Mouse (Mus musculus) midbrain, embryonic 14.5 days (tissue): Measurements from ENCODE around the gene Mypn. TPM values are rescaled to one million over a fixed set of nuclear protein-coding genes. Genes with fewer than 3 reads are reported as not detected.

Experiments used
- ATAC-seq: fragments of 200-750 bp; cut with Nextera tagmentation; 2 replicates; pipeline ENCODE4 v1.8.0; 2017; ENCODE audit warnings: moderate number of reproducible peaks, moderate library complexity; ENCODE audit not compliant: low FRiP score, low TSS enrichment
- DNase-seq: peaks from one replicate; pipeline ENCODE4 v3.0.0-alpha.2; 2015
- H3K27ac ChIP-seq: fragments of 300-500 bp; sonication (generic); replicated peaks from 2 replicates; pipeline ENCODE4 v1.5.1; 2014; ENCODE audit warnings: mild to moderate bottlenecking, low read depth, low read length, moderate library complexity
- H3K27me3 ChIP-seq: fragments of 300-500 bp; sonication (generic); 2 replicates; pipeline ENCODE4 v1.6.1; 2014; ENCODE audit warnings: low read length, control low read depth, mixed read lengths; ENCODE audit not compliant: control insufficient read depth, insufficient read depth
- H3K36me3 ChIP-seq: fragments of 300-500 bp; sonication (generic); 2 replicates; pipeline ENCODE4 v1.6.1; 2014; ENCODE audit warnings: low read length, control low read depth; ENCODE audit not compliant: control insufficient read depth, insufficient read depth
- H3K4me1 ChIP-seq: fragments of 300-500 bp; sonication (generic); 2 replicates; pipeline ENCODE4 v1.6.1; 2014; ENCODE audit warnings: mild to moderate bottlenecking, antibody characterized with exemption, low read length, control low read depth; ENCODE audit not compliant: control insufficient read depth, insufficient read depth
- H3K4me2 ChIP-seq: fragments of 300-500 bp; sonication (generic); 2 replicates; pipeline ENCODE4 v1.6.1; 2014; ENCODE audit warnings: mild to moderate bottlenecking, low read length, moderate library complexity
- H3K4me3 ChIP-seq: fragments of 300-500 bp; sonication (generic); replicated peaks from 2 replicates; pipeline ENCODE4 v1.5.1; 2014; ENCODE audit warnings: low read depth, low read length
- H3K9ac ChIP-seq: fragments of 300-500 bp; sonication (generic); replicated peaks from 2 replicates; pipeline ENCODE4 v1.6.1; 2014; ENCODE audit warnings: mild to moderate bottlenecking, low read length, moderate library complexity
- H3K9me3 ChIP-seq: fragments of 300-500 bp; sonication (generic); 2 replicates; pipeline ENCODE4 v1.6.1; 2016; ENCODE audit warnings: low read length, control low read depth, mixed read lengths; ENCODE audit not compliant: control insufficient read depth
- WGBS: fragments of 180-500 bp; shearing (Covaris S2); extraction: QIAGEN DNeasy Blood & Tissue Kit; methylation state at CpG from one replicate; pipeline ENCODE4 v1.1.7; 2014; 5-methylcytosine and 5-hydroxymethylcytosine counted together
- polyA plus RNA-seq: library from polyadenylated mRNA; unstranded; fragments of >200 nt; fragmentation: Nextera tagmentation; extraction: Ambion mirVana; gene quantifications from 2 replicates; pipeline ENCODE4 v1.2.1, GENCODE M21; 2014

The Mypn gene
- polyA plus RNA-seq, 1 experiment from 2014 or later: 0.64 TPM

GRCm38 (mm10) chr10:63230266-63230665 is 26.5 kb upstream of the Mypn start:
- 91% methylated on average over 7 of the region's 7 CpGs for WGBS

GRCm38 (mm10) chr10:63224341-63224740 is 20.6 kb upstream of the Mypn start:
- Histone ChIP-seq H3K9me3 (no peaks in the 10 kb centered on the region), H3K4me3 (no peak overlapping the region), H3K9ac (no peak overlapping the region), H3K36me3 (no peaks in the 10 kb centered on the region), H3K27ac (no peak overlapping the region), H3K27me3 (no peaks in the 10 kb centered on the region), H3K4me1 (no peaks in the 10 kb centered on the region), H3K4me2 (no peak overlapping the region)
- WGBS: 81% methylated on average over 12 of the region's 12 CpGs
- no peak for DNase-seq
- no peak for ATAC-seq

More at GRCm38 (mm10) chr10:63230266-63230665, 26.5 kb upstream of the Mypn start:
- H3K4me2 ChIP-seq: no peak overlapping the region
- ATAC-seq (no peak), DNase-seq (no peak)
- no peak overlapping the region for H3K27ac ChIP-seq
- no peaks in the 10 kb centered on the region for H3K9me3 ChIP-seq
- no peak overlapping the region for H3K9ac ChIP-seq
- H3K27me3 ChIP-seq: no peaks in the 10 kb centered on the region
- H3K4me1 ChIP-seq: no peaks in the 10 kb centered on the region
- H3K4me3 ChIP-seq: no peak overlapping the region
- H3K36me3 ChIP-seq: no peaks in the 10 kb centered on the region

- H3K4me2 ChIP-seq: no peak overlapping the region
- H3K9ac ChIP-seq: no peak overlapping the region
- ATAC-seq (no peak), DNase-seq (peak; percentile 37)
- H3K27me3 ChIP-seq: no peaks in the 10 kb centered on the region
- H3K27ac ChIP-seq: no peak overlapping the region
- 64% methylated on average over 7 of the region's 7 CpGs for WGBS
- H3K36me3 ChIP-seq: no peaks in the 10 kb centered on the region
- H3K9me3 ChIP-seq: no peaks in the 10 kb centered on the region
- H3K4me1 ChIP-seq: no peaks in the 10 kb centered on the region
- H3K4me3 ChIP-seq: no peak overlapping the region
These were observed 17.5 kb upstream of the Mypn start for GRCm38 (mm10) chr10:63221081-63221783.

GRCm38 (mm10) chr10:63208871-63209270 is 5.1 kb upstream of the Mypn start:
- no peak for ATAC-seq
- 69% methylated on average over 6 of the region's 6 CpGs for WGBS

GRCm38 (mm10) chr10:63203002-63203401 is 750 bp downstream of the Mypn start:
- no peaks in the 10 kb centered on the region for H3K9me3 ChIP-seq

More at GRCm38 (mm10) chr10:63208871-63209270, 5.1 kb upstream of the Mypn start:
- H3K9ac ChIP-seq: no peak overlapping the region
- H3K9me3 ChIP-seq: no peaks in the 10 kb centered on the region
- H3K4me2 ChIP-seq: no peak overlapping the region
- no peaks in the 10 kb centered on the region for H3K4me1 ChIP-seq
- no peaks in the 10 kb centered on the region for H3K36me3 ChIP-seq
- no peak overlapping the region for H3K4me3 ChIP-seq
- no peak for DNase-seq
- no peak overlapping the region for H3K27ac ChIP-seq
- H3K27me3 ChIP-seq: no peaks in the 10 kb centered on the region

GRCm38 (mm10) chr10:63201534-63201933 is 2.2 kb downstream of the Mypn start:
- Histone ChIP-seq H3K4me3 (no peak overlapping the region), H3K27me3 (no peaks in the 10 kb centered on the region), H3K27ac (no peak overlapping the region), H3K4me1 (no peaks in the 10 kb centered on the region), H3K9me3 (no peaks in the 10 kb centered on the region), H3K9ac (no peak overlapping the region), H3K36me3 (no peaks in the 10 kb centered on the region), H3K4me2 (no peak overlapping the region)
- DNase-seq: no peak
- 86% methylated on average over 8 of the region's 8 CpGs for WGBS
- no peak for ATAC-seq

More at GRCm38 (mm10) chr10:63203002-63203401, 750 bp downstream of the Mypn start:
- ATAC-seq (no peak), DNase-seq (no peak)
- no peak overlapping the region for H3K27ac ChIP-seq
- no peak overlapping the region for H3K4me2 ChIP-seq
- H3K36me3 ChIP-seq: no peaks in the 10 kb centered on the region
- no peak overlapping the region for H3K4me3 ChIP-seq
- no peak overlapping the region for H3K9ac ChIP-seq
- H3K4me1 ChIP-seq: no peaks in the 10 kb centered on the region
- 78% methylated on average over 3 of the region's 3 CpGs for WGBS
- H3K27me3 ChIP-seq: no peaks in the 10 kb centered on the region

GRCm38 (mm10) chr10:63199008-63199407 is 4.7 kb downstream of the Mypn start:
- ATAC-seq: no peak
- Histone ChIP-seq H3K27ac (no peak overlapping the region), H3K9ac (no peak overlapping the region), H3K4me2 (no peak overlapping the region), H3K4me1 (no peaks in the 10 kb centered on the region), H3K9me3 (no peaks in the 10 kb centered on the region), H3K4me3 (no peak overlapping the region), H3K36me3 (no peaks in the 10 kb centered on the region), H3K27me3 (no peaks in the 10 kb centered on the region)
- no peak for DNase-seq
- WGBS: 81% methylated on average over 4 of the region's 4 CpGs

GRCm38 (mm10) chr10:63192736-63193135 is 11.0 kb downstream of the Mypn start:
- ATAC-seq: no peak
- WGBS: 84% methylated on average over 14 of the region's 14 CpGs
- H3K36me3 ChIP-seq: no peaks in the 10 kb centered on the region
- no peaks in the 10 kb centered on the region for H3K27me3 ChIP-seq
- H3K4me2 ChIP-seq: no peak overlapping the region
- DNase-seq: no peak
- H3K9ac ChIP-seq: no peak overlapping the region
- H3K27ac ChIP-seq: no peak overlapping the region
- no peaks in the 10 kb centered on the region for H3K4me1 ChIP-seq
- no peaks in the 10 kb centered on the region for H3K9me3 ChIP-seq
- no peak overlapping the region for H3K4me3 ChIP-seq

- Histone ChIP-seq H3K4me3 (no peak overlapping the region), H3K4me1 (no peaks in the 10 kb centered on the region), H3K4me2 (no peak overlapping the region), H3K27ac (no peak overlapping the region), H3K36me3 (no peaks in the 10 kb centered on the region), H3K9ac (no peak overlapping the region), H3K27me3 (no peaks in the 10 kb centered on the region), H3K9me3 (no peaks in the 10 kb centered on the region)
- no peak for ATAC-seq
- no peak for DNase-seq
- WGBS: 71% methylated on average over 18 of the region's 18 CpGs
These were observed 11.5 kb downstream of the Mypn start for GRCm38 (mm10) chr10:63192276-63192675.
